Mouse (Mus musculus) CH12F3 (cell line): Measurements from ENCODE around the gene Foxo1.

Experiments used
- in situ Hi-C: fragments of 300-500 bp; cut with MboI; formaldehyde crosslinking; loops from 2 replicates; pipeline ENCODE4 v1.14.3; 2020; ENCODE audit warnings: low sequenced_read_pairs

Foxo1 gene

GRCm38 (mm10) chr3:52299376-52299775 lies 31.2 kb downstream of the Foxo1 start:
- in situ Hi-C loops: no loop called here

- in situ Hi-C loops: no loop called here
Observed at GRCm38 (mm10) chr3:52300517-52300916, 32.4 kb downstream of the Foxo1 start.

- in situ Hi-C loops: no loop called here
Observed at GRCm38 (mm10) chr3:52303301-52303700, 35.2 kb downstream of the Foxo1 start.

- in situ Hi-C loops: no loop called here
Observed at GRCm38 (mm10) chr3:52308586-52309321, 40.6 kb downstream of the Foxo1 start.

DNA sequence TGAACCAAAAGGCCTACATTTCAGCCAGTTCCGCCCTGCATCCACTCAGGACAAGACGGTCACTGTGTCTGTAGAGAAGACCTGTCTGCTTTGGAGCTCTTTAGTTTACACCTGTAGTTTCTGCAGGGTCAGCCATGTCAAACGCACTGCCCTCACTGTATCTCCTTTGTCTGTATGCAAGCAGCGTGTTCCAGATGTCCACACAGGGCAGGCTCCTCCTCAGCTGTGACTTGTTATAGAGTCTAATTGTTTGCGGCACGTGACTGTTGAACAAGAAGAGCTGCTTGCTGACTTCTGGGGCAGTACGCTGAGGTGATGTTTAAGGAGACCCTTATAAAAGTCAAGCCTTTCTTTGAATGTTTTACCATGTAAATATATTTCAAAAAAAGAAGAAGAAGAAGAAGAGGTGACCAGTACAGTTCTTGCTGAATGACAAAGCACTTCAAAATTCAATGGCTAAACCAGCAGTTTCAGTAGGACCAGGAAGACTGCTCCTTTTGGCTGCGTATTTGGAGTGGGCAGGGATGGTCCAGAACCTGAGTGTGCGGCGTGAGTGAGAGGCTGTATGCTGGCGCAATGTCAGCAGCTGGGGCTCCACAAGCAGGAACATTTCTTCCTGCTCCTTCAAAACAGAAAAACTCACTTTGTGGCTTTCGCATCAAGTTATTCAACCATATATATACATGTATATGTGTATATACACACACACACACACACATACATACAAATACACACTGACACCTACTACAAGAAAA lies 52.6 kb downstream of the Foxo1 start:
- in situ Hi-C loops: no loop called here

GRCm38 (mm10) chr3:52322401-52323385 lies 54.6 kb downstream of the Foxo1 start:
- in situ Hi-C loops: no loop called here

DNA sequence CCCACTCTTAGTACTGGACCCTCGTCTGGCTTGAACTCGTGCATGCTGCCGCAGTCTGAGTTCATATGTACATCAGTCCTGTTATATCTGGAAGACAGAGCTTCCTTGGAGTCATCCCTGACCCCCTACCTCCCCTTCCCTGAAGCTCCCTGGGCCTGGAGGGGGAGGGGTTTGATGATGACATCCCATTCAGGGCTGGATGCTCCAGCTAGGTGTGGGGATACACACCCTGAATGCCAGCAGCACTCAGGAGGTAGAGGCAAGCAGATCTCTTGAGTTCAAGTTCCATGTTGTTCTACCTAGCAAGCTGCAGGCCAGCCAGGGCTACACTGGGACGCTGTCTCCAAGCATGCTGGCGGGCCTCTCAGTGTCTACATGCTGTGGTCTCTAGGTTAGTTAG lies 56.9 kb downstream of the Foxo1 start:
- in situ Hi-C loops: no loop called here

- in situ Hi-C loops: no loop called here
Observed at GRCm38 (mm10) chr3:52326687-52327086, 58.6 kb downstream of the Foxo1 start.

DNA sequence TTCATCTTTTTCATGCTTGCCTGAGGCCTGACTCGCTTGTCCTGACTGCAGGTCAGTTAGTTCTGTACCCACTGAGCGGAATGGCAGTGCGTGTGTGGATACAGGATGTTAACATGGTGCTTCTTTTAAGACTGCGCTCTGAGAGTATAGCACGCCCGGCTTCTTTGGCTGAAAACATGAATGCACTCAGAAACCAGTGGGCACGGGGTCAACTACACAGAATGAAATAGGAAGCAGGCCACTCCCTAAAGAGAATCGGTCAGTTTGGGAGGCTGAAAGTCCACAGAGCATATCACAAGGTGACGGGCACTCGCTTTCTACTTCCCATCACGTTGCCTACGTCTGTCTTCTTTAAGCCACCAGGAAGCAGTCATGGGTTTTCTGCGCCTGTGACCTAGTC lies 59.0 kb downstream of the Foxo1 start:
- in situ Hi-C loops: no loop called here

GRCm38 (mm10) chr3:52331709-52332108 lies 63.6 kb downstream of the Foxo1 start:
- in situ Hi-C loops: no loop called here

- in situ Hi-C loops: no loop called here
Observed at GRCm38 (mm10) chr3:52338761-52339160, 70.6 kb downstream of the Foxo1 start.

DNA sequence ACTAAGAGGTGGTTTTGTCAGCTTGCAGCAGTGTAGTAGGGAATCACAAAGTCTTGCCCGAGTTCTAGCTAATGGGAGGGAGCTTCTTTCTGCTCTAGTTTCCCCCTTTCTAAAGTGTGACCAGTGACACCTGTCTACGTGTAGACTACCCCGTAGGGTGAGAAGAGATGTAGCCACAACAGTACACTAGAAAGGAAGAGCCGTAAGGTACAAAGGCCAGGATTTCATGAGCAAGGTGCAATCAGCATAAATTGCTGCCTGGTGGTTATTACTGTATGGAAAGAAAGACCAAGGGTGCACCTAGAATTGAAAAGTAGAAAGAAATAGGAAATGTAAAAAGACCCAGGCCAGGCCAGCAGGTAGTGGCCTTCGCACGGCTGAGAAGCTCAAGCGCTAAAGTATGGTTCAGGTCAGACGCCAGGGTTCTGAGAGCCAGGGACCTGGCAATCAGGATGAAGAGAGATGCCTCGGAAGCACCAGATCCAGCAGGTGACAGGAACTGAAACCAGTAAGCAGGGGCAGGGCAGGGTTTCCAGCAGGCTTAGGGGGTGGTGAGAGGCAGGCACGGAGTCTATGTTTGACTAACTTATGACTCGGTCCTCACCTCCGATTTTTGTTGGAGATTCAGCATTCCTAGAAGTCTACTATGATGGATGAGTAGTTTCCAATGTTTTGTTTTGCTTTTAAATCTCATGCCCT lies 72.3 kb downstream of the Foxo1 start:
- in situ Hi-C loops: no loop called here

- in situ Hi-C loops: no loop called here
Observed at GRCm38 (mm10) chr3:52342226-52342625, 74.1 kb downstream of the Foxo1 start.

DNA sequence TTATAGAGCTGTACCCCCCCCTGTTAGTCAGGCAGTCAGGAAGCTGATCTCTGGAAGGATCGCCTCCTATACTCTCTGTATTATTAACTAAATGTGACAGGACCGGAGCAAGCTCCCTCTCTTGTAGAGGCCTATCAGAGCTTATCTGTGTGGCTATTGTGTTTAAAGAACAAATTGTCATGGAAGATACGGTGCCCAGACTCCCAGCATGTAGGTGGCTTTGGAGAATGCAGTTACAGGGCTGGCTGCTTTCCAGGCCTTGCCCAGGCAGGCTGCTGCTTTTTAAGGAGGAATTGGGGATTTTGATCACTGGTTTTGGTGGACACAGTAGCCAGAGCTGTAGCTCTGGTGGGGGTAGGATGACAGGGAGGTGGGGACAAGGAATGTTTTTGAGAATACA lies 74.7 kb downstream of the Foxo1 start:
- in situ Hi-C loops: no loop called here

- in situ Hi-C loops: no loop called here
Observed at GRCm38 (mm10) chr3:52343270-52344070, 75.3 kb downstream of the Foxo1 start.

DNA sequence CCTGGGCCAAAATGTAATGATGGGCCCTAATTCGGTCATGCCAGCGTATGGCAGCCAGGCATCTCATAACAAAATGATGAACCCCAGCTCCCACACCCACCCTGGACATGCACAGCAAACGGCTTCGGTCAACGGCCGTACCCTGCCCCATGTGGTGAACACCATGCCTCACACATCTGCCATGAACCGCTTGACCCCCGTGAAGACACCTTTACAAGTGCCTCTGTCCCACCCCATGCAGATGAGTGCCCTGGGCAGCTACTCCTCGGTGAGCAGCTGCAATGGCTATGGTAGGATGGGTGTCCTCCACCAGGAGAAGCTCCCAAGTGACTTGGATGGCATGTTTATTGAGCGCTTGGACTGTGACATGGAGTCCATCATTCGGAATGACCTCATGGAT lies 77.7 kb downstream of the Foxo1 start:
- in situ Hi-C loops: no loop called here

- in situ Hi-C loops: no loop called here
Observed at GRCm38 (mm10) chr3:52346986-52347710, 79.0 kb downstream of the Foxo1 start.

DNA sequence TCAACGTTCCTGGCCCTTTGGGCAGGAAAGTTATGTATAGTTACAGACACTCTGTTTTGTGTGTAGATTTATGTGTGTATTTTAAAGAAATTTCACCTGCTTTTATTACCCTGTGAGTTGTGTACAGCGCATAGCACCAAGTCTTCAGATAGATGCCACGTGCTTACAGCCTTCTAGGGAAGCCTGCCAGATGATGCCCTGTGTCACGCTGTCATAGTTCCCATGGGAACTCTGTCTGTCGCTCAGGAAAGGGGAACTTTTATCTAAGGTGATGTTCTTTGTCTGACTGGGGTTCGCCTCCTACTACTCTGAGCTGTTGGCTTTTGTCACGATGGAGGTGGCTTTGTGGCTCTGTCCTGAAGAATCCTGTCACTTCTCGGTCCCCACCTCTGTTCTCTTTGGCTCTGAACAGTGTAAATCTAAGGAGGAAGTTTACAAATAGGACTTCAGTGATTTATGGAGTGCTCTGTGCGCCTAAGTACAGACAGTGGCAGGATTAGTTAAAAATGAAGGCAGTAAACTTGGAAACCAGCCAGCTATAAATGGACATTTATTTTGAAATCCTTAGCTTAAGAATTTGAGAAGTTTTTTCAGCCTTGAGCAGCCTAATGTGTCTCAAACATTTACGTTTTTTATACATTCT lies 80.0 kb downstream of the Foxo1 start:
- in situ Hi-C loops: no loop called here

DNA sequence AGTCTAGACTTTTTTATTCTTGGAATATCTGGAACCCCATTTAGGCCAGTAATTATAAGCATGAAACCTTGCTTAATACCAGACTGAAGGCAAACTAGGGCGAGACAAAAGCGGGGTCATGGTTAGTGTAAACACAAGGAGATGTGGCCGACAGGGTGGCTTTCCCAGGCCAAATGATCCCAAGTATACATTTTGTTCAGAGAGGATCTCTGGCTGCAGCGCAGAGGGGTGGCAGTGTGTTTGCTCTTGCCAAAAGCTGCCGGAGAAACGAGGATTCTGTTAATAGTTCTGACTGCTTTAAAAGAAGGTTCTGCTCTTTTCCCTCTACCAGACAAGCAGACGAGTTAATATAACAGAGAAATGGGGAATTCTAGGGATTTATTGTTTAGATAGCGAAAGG lies 82.5 kb downstream of the Foxo1 start:
- in situ Hi-C loops: no loop called here
